Mouse (Mus musculus) midbrain, embryonic 15.5 days (tissue): ENCODE data around the gene Arrdc4. TPM values are rescaled to one million over a fixed set of nuclear protein-coding genes. Genes with fewer than 3 reads are reported as not detected.

Experiments
- ATAC-seq: fragments of 200-750 bp; cut with Nextera tagmentation; replicated peaks from 2 replicates; pipeline ENCODE4 v1.8.0; 2017; ENCODE audit warnings: moderate TSS enrichment
- H3K27ac ChIP-seq: fragments of 300-500 bp; sonication (generic); 2 replicates; pipeline ENCODE4 v1.5.1; 2015; ENCODE audit warnings: mild to moderate bottlenecking, inconsistent platforms
- H3K27me3 ChIP-seq: fragments of 300-500 bp; sonication (generic); replicated peaks from 2 replicates; pipeline ENCODE4 v1.6.1; 2015; ENCODE audit warnings: inconsistent platforms
- H3K36me3 ChIP-seq: fragments of 300-500 bp; sonication (generic); replicated peaks from 2 replicates; pipeline ENCODE4 v1.6.1; 2015; ENCODE audit warnings: inconsistent platforms
- H3K4me1 ChIP-seq: fragments of 300-500 bp; sonication (generic); 2 replicates; pipeline ENCODE4 v1.6.1; 2015; ENCODE audit warnings: inconsistent platforms
- H3K4me2 ChIP-seq: fragments of 300-500 bp; sonication (generic); 2 replicates; pipeline ENCODE4 v1.6.1; 2015; ENCODE audit warnings: inconsistent platforms, mild to moderate bottlenecking, moderate library complexity
- H3K4me3 ChIP-seq: fragments of 300-500 bp; sonication (generic); 2 replicates; pipeline ENCODE4 v1.5.1; 2015; ENCODE audit warnings: mild to moderate bottlenecking, inconsistent platforms
- H3K9ac ChIP-seq: fragments of 300-500 bp; sonication (generic); 2 replicates; pipeline ENCODE4 v1.6.1; 2015; ENCODE audit warnings: mild to moderate bottlenecking, inconsistent platforms
- H3K9me3 ChIP-seq: fragments of 300-500 bp; sonication (generic); 2 replicates; pipeline ENCODE4 v1.6.1; 2016; ENCODE audit warnings: inconsistent platforms
- WGBS: fragments of 180-500 bp; shearing (Covaris S2); methylation state at CpG from one replicate; pipeline ENCODE4 v1.1.7; 2015; ENCODE audit warnings: mixed read lengths; 5-methylcytosine and 5-hydroxymethylcytosine counted together
- polyA plus RNA-seq: library from polyadenylated mRNA; unstranded; fragments of >200 nt; fragmentation: Nextera tagmentation; extraction: Ambion mirVana; gene quantifications from 2 replicates; pipeline ENCODE4 v1.2.1, GENCODE M21; 2015

The Arrdc4 gene
- 22.7 and 23.4 TPM in 2 replicates for polyA plus RNA-seq

DNA sequence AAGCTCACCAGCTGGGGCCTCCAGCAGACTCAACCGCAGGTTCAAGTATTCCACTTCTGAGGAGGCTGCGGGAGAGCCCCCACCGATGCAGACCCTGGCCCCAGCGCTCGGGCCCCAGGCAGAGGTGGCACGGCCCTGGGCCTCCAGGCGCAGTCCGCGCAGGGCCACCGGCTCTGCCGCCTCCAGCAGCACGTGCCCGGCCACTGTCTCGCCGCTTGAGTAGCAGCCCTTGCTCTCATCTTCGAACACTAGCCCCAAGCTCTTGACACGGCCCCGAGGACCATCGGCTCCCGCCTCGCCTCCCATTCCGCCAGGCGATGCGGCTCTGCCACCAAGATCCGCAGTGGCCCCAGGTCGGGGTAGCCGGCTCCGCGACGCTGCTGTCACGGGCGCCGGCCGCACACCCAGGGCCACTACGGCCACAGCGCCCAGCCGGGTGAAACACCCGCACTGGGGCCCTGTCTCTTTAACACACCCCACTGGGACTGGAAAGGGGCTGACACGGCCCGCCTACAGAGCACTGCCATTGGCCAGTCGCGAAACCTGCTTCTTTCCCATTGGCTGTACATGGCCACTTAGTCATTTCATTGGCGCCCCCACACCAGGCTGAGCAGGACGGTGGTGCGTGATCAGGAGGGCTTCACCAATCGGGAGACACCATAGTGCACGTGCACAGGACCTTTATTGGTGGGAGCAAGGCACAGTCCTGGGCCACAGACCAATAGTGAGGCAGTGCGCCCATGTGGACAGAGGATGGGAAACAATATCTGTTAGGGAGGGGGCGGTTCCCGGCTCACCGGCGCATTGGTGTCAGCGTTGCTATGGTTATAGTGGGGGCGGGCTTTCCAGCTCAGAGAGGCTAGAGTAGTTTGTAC lies at the start of gene Arrdc4:
Gene Arrdc4, minus strand, starts transcription at position 481 of the 875 bp plus-strand sequence.
- Histone ChIP-seq H3K9ac (peak within 1 kb of the TSS; percentile 87), H3K4me2 (peak within 1 kb of the TSS; percentile 93), H3K27me3 (no peaks in the 10 kb centered on the region), H3K36me3 (0 out of 2 replicates have a peak, but pooled peaks cover 8% of the 10 kb centered on the region), H3K9me3 (no peaks in the 10 kb centered on the region), H3K4me1 (peaks cover 31% of the 10 kb centered on the region), H3K4me3 (peak within 1 kb of the TSS; percentile 96), H3K27ac (peak within 1 kb of the TSS; percentile 86)
- WGBS, result under 1% methylated on average over 54 of the region's 54 CpGs
- peak; percentile 100 for ATAC-seq

DNA sequence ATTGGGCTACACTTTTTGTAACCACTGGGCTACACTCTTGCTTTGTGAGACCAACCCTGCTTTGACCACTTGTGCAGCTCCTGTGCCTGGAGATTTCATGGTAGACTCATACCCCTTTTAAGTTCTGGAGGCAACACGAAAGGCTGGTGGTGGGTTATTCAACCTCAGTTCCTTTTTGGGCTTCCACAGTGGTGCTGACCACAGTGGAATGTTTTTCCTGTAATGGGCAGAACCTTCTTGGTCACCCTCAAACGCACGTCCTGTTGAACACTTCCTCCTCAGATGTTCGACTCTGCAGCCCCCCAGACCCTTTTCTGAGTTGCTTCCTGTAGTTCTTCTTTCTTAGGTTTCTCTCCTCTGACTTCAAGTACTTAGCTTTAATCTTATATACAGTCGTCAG lies 46.5 kb upstream of the Arrdc4 start:
- no peak overlapping the region for H3K9ac ChIP-seq
- H3K36me3 ChIP-seq, result no peaks in the 10 kb centered on the region
- 79% methylated on average over 5 of the region's 5 CpGs for WGBS
- H3K9me3 ChIP-seq, result no peaks in the 10 kb centered on the region
- H3K4me2 ChIP-seq, result no peak overlapping the region
- no peak overlapping the region for H3K4me3 ChIP-seq
- no peak for ATAC-seq
- no peaks in the 10 kb centered on the region for H3K4me1 ChIP-seq
- H3K27ac ChIP-seq, result no peak overlapping the region
- H3K27me3 ChIP-seq, result no peaks in the 10 kb centered on the region

DNA sequence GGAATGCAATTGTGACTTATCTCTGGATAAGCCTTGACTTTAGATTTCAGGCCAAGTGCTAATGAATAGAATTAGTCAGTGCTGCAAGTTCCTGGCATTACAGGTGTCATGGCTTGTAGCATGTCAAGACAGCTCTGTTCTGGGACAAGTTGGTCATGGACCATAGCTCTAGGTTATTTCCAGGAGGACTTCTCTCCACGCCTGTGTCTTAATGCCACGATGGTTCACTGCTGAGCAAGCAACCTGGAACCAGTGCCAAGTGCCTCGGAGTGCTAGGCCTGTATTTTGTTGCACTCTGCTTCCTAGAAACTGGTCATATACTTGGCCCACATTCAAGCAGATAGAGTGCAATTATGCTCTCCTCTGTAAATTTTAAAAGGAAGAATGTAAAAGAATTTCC lies 39.7 kb upstream of the Arrdc4 start:
- Histone ChIP-seq H3K9me3 (no peaks in the 10 kb centered on the region), H3K4me2 (no peak overlapping the region), H3K4me1 (no peaks in the 10 kb centered on the region), H3K36me3 (no peaks in the 10 kb centered on the region), H3K27ac (no peak overlapping the region), H3K4me3 (no peak overlapping the region), H3K27me3 (no peaks in the 10 kb centered on the region), H3K9ac (no peak overlapping the region)
- ATAC-seq, result no peak
- 88% methylated on average over 3 of the region's 3 CpGs for WGBS

DNA sequence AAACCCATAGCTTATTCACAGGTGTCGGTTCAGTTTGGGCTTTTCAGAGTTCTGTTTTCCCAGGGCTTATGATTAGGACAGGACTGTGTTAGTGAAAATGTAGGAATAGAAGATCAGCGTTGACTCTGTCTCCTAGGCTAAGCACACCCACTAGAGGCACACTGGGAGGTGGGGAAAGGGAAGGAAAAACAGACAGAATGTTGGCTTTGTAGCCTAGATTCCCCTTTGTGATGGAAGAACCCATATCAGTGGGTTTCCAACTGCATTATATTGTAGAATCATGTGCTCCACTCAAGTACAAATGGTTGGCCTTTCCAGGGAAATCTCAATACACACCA lies 22.7 kb upstream of the Arrdc4 start:
- Histone ChIP-seq H3K4me2 (no peak overlapping the region), H3K9ac (no peak overlapping the region), H3K9me3 (no peaks in the 10 kb centered on the region), H3K4me3 (no peak overlapping the region), H3K4me1 (no peaks in the 10 kb centered on the region), H3K27me3 (no peaks in the 10 kb centered on the region), H3K36me3 (no peaks in the 10 kb centered on the region), H3K27ac (no peak overlapping the region)
- ATAC-seq, result no peak
- 81% methylated on average over 2 of the region's 2 CpGs for WGBS

- ATAC-seq, result no peak
- Histone ChIP-seq H3K9ac (no peak overlapping the region), H3K4me3 (no peak overlapping the region), H3K9me3 (no peaks in the 10 kb centered on the region), H3K4me2 (no peak overlapping the region), H3K4me1 (no peaks in the 10 kb centered on the region), H3K27me3 (no peaks in the 10 kb centered on the region), H3K27ac (no peak overlapping the region), H3K36me3 (no peaks in the 10 kb centered on the region)
- WGBS, result 74% methylated on average over 7 of the region's 7 CpGs
Observed at GRCm38 (mm10) chr7:68770894-68771756, 22.1 kb upstream of the Arrdc4 start.

- H3K27me3 ChIP-seq, result no peaks in the 10 kb centered on the region
- H3K4me2 ChIP-seq, result no peak overlapping the region
- 91% methylated on average over 4 of the region's 4 CpGs for WGBS
- ATAC-seq, result no peak
- H3K27ac ChIP-seq, result no peak overlapping the region
- H3K36me3 ChIP-seq, result no peaks in the 10 kb centered on the region
- H3K4me1 ChIP-seq, result no peaks in the 10 kb centered on the region
- H3K9me3 ChIP-seq, result no peaks in the 10 kb centered on the region
- no peak overlapping the region for H3K4me3 ChIP-seq
- no peak overlapping the region for H3K9ac ChIP-seq
Observed at GRCm38 (mm10) chr7:68765926-68766325, 16.9 kb upstream of the Arrdc4 start.

DNA sequence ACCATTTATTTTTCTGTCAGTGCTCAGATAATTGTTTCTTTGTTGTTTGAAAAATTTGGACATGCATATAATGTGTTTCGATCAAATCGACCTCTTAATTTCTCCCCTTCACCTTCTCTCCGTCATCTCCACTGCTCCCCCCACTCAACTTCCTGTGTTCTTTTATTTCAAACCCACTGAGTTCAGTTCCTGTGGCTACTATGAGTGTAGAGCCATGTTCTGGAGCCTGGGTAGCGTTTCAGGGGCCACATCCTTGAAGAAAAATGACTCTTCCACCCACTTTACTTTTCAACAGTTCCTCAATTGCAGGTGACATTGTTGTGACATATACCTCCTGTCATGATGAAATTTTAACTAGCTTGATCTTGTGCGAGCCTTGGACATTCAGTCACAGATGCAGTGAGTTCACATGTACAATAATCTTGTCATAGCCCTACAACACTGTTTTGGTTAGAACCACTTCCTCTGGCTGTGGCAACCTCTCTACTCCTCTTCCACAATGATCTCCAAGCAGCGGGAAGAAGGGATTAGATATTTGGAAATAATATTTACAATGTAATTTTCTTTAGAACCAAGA lies 10.2 kb upstream of the Arrdc4 start:
- H3K27ac ChIP-seq, result no peak overlapping the region
- H3K4me1 ChIP-seq, result no peaks in the 10 kb centered on the region
- H3K9ac ChIP-seq, result no peak overlapping the region
- H3K4me2 ChIP-seq, result no peak overlapping the region
- no peak for ATAC-seq
- WGBS, result 86% methylated on average over 6 of the region's 6 CpGs
- H3K27me3 ChIP-seq, result no peaks in the 10 kb centered on the region
- no peaks in the 10 kb centered on the region for H3K36me3 ChIP-seq
- H3K9me3 ChIP-seq, result no peaks in the 10 kb centered on the region
- H3K4me3 ChIP-seq, result no peak overlapping the region

GRCm38 (mm10) chr7:68756656-68757204 lies 7.7 kb upstream of the Arrdc4 start:
- WGBS, result 95% methylated on average over 6 of the region's 6 CpGs

DNA sequence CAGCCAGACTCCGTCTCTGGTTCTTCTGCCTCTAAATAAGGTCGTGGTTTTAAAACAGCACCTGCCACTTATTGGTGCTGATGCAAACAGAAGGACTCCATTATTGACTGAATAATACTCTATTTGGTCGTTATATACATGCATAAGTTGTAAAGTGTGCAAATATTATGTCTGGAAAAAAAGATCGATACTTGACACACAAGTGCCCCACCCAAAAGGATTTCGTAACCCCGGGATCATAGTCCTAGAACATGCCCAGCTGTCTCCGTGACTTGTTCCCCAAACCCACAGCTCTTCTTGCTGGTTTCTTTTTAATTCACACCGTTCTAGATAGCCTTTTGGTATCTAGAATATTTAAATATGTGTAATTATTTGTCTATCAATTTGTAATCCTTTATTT lies 878 bp upstream of the Arrdc4 start:
- Histone ChIP-seq H3K27ac (no peak overlapping the region), H3K9me3 (no peaks in the 10 kb centered on the region), H3K27me3 (no peaks in the 10 kb centered on the region), H3K36me3 (no peaks in the 10 kb centered on the region), H3K4me1 (peaks cover 31% of the 10 kb centered on the region), H3K4me3 (peak overlapping the region; percentile 96), H3K9ac (no peak overlapping the region), H3K4me2 (peak overlapping the region; percentile 93)
- no peak for ATAC-seq
- WGBS, result 70% methylated on average over 8 of the region's 8 CpGs

More at GRCm38 (mm10) chr7:68756656-68757204, 7.7 kb upstream of the Arrdc4 start:
- Histone ChIP-seq H3K36me3 (no peaks in the 10 kb centered on the region), H3K9me3 (no peaks in the 10 kb centered on the region), H3K27ac (no peak overlapping the region), H3K9ac (no peak overlapping the region), H3K4me3 (no peak overlapping the region), H3K4me1 (no peaks in the 10 kb centered on the region), H3K4me2 (no peak overlapping the region), H3K27me3 (no peaks in the 10 kb centered on the region)
- no peak for ATAC-seq

DNA sequence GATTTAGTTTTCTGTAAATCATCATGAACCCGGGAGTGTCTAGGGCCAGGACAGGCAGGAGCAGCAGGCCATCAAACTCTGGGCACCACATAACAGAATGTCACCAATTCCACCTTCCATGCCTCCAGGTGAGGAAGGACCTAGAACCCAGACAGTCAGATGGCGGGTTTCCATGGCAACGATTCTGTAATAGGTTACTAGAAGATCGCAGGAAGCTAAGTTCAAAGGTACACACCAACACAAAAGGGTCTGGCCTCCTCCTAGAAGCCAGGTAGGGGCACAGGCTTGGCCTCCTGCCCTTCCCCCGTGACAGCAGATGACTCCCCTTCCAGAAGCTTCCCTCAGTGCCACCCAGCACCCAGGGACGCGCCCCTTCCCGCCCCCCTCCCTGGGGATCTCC lies 680 bp downstream of the Arrdc4 start:
- Histone ChIP-seq H3K4me2 (peak overlapping the region; percentile 93), H3K27me3 (no peaks in the 10 kb centered on the region), H3K4me1 (peaks cover 31% of the 10 kb centered on the region), H3K9me3 (no peaks in the 10 kb centered on the region), H3K27ac (peak overlapping the region; percentile 86), H3K36me3 (0 out of 2 replicates have a peak, but pooled peaks cover 8% of the 10 kb centered on the region), H3K4me3 (peak overlapping the region; percentile 96), H3K9ac (peak overlapping the region; percentile 87)
- peak; percentile 0; the same call in 1 of the 2 replicates for ATAC-seq
- WGBS, result 20% methylated on average over 7 of the region's 8 CpGs

GRCm38 (mm10) chr7:68744616-68745015 lies 4.4 kb downstream of the Arrdc4 start:
- no peak overlapping the region for H3K4me2 ChIP-seq
- no peak overlapping the region for H3K27ac ChIP-seq
- H3K4me3 ChIP-seq, result no peak overlapping the region

GRCm38 (mm10) chr7:68744206-68744605 lies 4.8 kb downstream of the Arrdc4 start:
- Histone ChIP-seq H3K4me2 (no peak overlapping the region), H3K27me3 (no peaks in the 10 kb centered on the region), H3K9ac (no peak overlapping the region), H3K9me3 (no peaks in the 10 kb centered on the region), H3K27ac (no peak overlapping the region), H3K4me1 (peaks cover 25% of the 10 kb centered on the region), H3K36me3 (peaks cover 38% of the 10 kb centered on the region), H3K4me3 (no peak overlapping the region)
- WGBS, result 71% methylated on average over 2 of the region's 2 CpGs
- no peak for ATAC-seq

More at GRCm38 (mm10) chr7:68744616-68745015, 4.4 kb downstream of the Arrdc4 start:
- no peaks in the 10 kb centered on the region for H3K9me3 ChIP-seq
- no peaks in the 10 kb centered on the region for H3K27me3 ChIP-seq
- no peak overlapping the region for H3K9ac ChIP-seq
- peaks cover 33% of the 10 kb centered on the region for H3K36me3 ChIP-seq
- WGBS, result 78% methylated on average over 9 of the region's 9 CpGs
- ATAC-seq, result no peak
- peaks cover 27% of the 10 kb centered on the region for H3K4me1 ChIP-seq
